Mouse (Mus musculus) lung, embryonic 16.5 days (tissue): Measurements from ENCODE around the gene Dcps. TPM values are rescaled to one million over a fixed set of nuclear protein-coding genes. Genes with fewer than 3 reads are reported as not detected.
"Not testable (repeated sequence)": the region's sequence is repeated elsewhere in the genome, so short reads cannot be mapped to it uniquely, and the experiment has no call there.

Source experiments
- ATAC-seq: fragments of 200-750 bp; cut with Nextera tagmentation; 2 replicates; pipeline ENCODE4 v1.8.0; 2017; ENCODE audit warnings: low read depth, mild to moderate bottlenecking, moderate library complexity
- H3K27ac ChIP-seq: fragments of 300-500 bp; sonication (generic); 2 replicates; pipeline ENCODE4 v1.5.1; 2014; ENCODE audit warnings: mild to moderate bottlenecking, control low read depth, low read length
- H3K27me3 ChIP-seq: fragments of 300-500 bp; sonication (generic); 2 replicates; pipeline ENCODE4 v1.6.1; 2014; ENCODE audit warnings: low read depth, low read length, mixed read lengths; ENCODE audit not compliant: control insufficient read depth, insufficient read depth
- H3K36me3 ChIP-seq: fragments of 300-500 bp; sonication (generic); 2 replicates; pipeline ENCODE4 v1.6.1; 2014; ENCODE audit warnings: low read length; ENCODE audit not compliant: control insufficient read depth, insufficient read depth
- H3K4me1 ChIP-seq: fragments of 300-500 bp; sonication (generic); replicated peaks from 2 replicates; pipeline ENCODE4 v1.6.1; 2014; ENCODE audit warnings: low read length, mixed read lengths; ENCODE audit not compliant: control insufficient read depth, insufficient read depth
- H3K4me2 ChIP-seq: fragments of 300-500 bp; sonication (generic); 2 replicates; pipeline ENCODE4 v1.6.1; 2014; ENCODE audit warnings: low read depth, low read length, control low read depth
- H3K4me3 ChIP-seq: fragments of 300-500 bp; sonication (generic); 2 replicates; pipeline ENCODE4 v1.5.1; 2014; ENCODE audit warnings: mild to moderate bottlenecking, low read length, control low read depth
- H3K9ac ChIP-seq: fragments of 300-500 bp; sonication (generic); 2 replicates; pipeline ENCODE4 v1.6.1; 2014; ENCODE audit warnings: low read length, control low read depth
- H3K9me3 ChIP-seq: fragments of 300-500 bp; sonication (generic); 2 replicates; pipeline ENCODE4 v1.6.1; 2016; ENCODE audit warnings: low read length; ENCODE audit not compliant: control insufficient read depth
- WGBS: fragments of 180-500 bp; shearing (Covaris S2); extraction: QIAGEN DNeasy Blood & Tissue Kit; methylation state at CpG from one replicate; pipeline ENCODE4 v1.1.7; 2014; 5-methylcytosine and 5-hydroxymethylcytosine counted together
- polyA plus RNA-seq: library from polyadenylated mRNA; unstranded; fragments of >200 nt; fragmentation: Nextera tagmentation; extraction: Ambion mirVana; gene quantifications from 2 replicates; pipeline ENCODE4 v1.2.1, GENCODE M21; 2015

Dcps gene
- polyA plus RNA-seq, 1 experiment from 2014 or later, result 86.3 TPM

- ATAC-seq, H3K4me3 ChIP-seq, H3K36me3 ChIP-seq, H3K4me2 ChIP-seq, H3K4me1 ChIP-seq, H3K27me3 ChIP-seq, H3K27ac ChIP-seq, H3K9me3 ChIP-seq, H3K9ac ChIP-seq: not testable (repeated sequence)
- 95% methylated on average over 14 of the region's 14 CpGs for WGBS
These were observed 28.6 kb downstream of the Dcps start for GRCm38 (mm10) chr9:35147261-35147660.

- no peak for ATAC-seq
- Histone ChIP-seq H3K27me3 (no peaks in the 10 kb centered on the region), H3K9me3 (no peaks in the 10 kb centered on the region), H3K27ac (no peak overlapping the region), H3K9ac (no peak overlapping the region), H3K4me1 (no peaks in the 10 kb centered on the region; the same call in 1 of the 2 replicates), H3K4me3 (no peak overlapping the region), H3K4me2 (no peak overlapping the region), H3K36me3 (no peaks in the 10 kb centered on the region)
- WGBS, result 100% methylated on average over 1 of the region's 1 CpGs
These were observed 30.0 kb downstream of the Dcps start for GRCm38 (mm10) chr9:35145829-35146228.

- H3K27ac ChIP-seq, result no peak overlapping the region
- H3K9ac ChIP-seq, result no peak overlapping the region
- H3K36me3 ChIP-seq, result no peaks in the 10 kb centered on the region
- no peak overlapping the region for H3K4me3 ChIP-seq
- H3K4me1 ChIP-seq, result no peaks in the 10 kb centered on the region; the same call in 1 of the 2 replicates
- H3K27me3 ChIP-seq, result no peaks in the 10 kb centered on the region
- no peak overlapping the region for H3K4me2 ChIP-seq
- 77% methylated on average over 9 of the region's 9 CpGs for WGBS
- no peaks in the 10 kb centered on the region for H3K9me3 ChIP-seq
- no peak for ATAC-seq
These were observed 30.7 kb downstream of the Dcps start for GRCm38 (mm10) chr9:35145118-35145517.

GRCm38 (mm10) chr9:35142221-35142620 is 33.6 kb downstream of the Dcps start:
- H3K27ac ChIP-seq, result no peak overlapping the region
- no peaks in the 10 kb centered on the region for H3K9me3 ChIP-seq
- ATAC-seq, result no peak
- H3K9ac ChIP-seq, result no peak overlapping the region
- H3K27me3 ChIP-seq, result no peaks in the 10 kb centered on the region
- WGBS, result 49% methylated on average over 2 of the region's 2 CpGs
- no peaks in the 10 kb centered on the region for H3K36me3 ChIP-seq
- H3K4me3 ChIP-seq, result no peak overlapping the region
- H3K4me1 ChIP-seq, result no peaks in the 10 kb centered on the region
- no peak overlapping the region for H3K4me2 ChIP-seq

GRCm38 (mm10) chr9:35139231-35139744 is 36.6 kb downstream of the Dcps start:
- H3K27ac ChIP-seq, result no peak overlapping the region
- H3K4me3 ChIP-seq, result no peak overlapping the region
- ATAC-seq, result no peak
- H3K4me2 ChIP-seq, result no peak overlapping the region
- H3K9me3 ChIP-seq, result no peaks in the 10 kb centered on the region
- no peaks in the 10 kb centered on the region for H3K4me1 ChIP-seq
- H3K36me3 ChIP-seq, result no peaks in the 10 kb centered on the region
- H3K27me3 ChIP-seq, result no peaks in the 10 kb centered on the region
- 88% methylated on average over 5 of the region's 5 CpGs for WGBS
- H3K9ac ChIP-seq, result no peak overlapping the region

GRCm38 (mm10) chr9:35138029-35138428 is 37.8 kb downstream of the Dcps start:
- H3K9me3 ChIP-seq, result no peaks in the 10 kb centered on the region
- no peaks in the 10 kb centered on the region for H3K4me1 ChIP-seq
- no peaks in the 10 kb centered on the region for H3K36me3 ChIP-seq
- H3K27me3 ChIP-seq, result no peaks in the 10 kb centered on the region
- no peak overlapping the region for H3K27ac ChIP-seq
- 76% methylated on average over 7 of the region's 7 CpGs for WGBS
- no peak for ATAC-seq
- H3K4me2 ChIP-seq, result no peak overlapping the region
- no peak overlapping the region for H3K9ac ChIP-seq
- no peak overlapping the region for H3K4me3 ChIP-seq

GRCm38 (mm10) chr9:35135575-35135974 is 40.3 kb downstream of the Dcps start:
- no peak overlapping the region for H3K27ac ChIP-seq
- H3K9me3 ChIP-seq, result no peaks in the 10 kb centered on the region
- no peak overlapping the region for H3K4me2 ChIP-seq
- WGBS, result 39% methylated on average over 6 of the region's 6 CpGs
- no peaks in the 10 kb centered on the region for H3K36me3 ChIP-seq
- no peaks in the 10 kb centered on the region for H3K27me3 ChIP-seq
- no peak overlapping the region for H3K4me3 ChIP-seq
- ATAC-seq, result peak; percentile 62
- H3K4me1 ChIP-seq, result no peaks in the 10 kb centered on the region
- no peak overlapping the region for H3K9ac ChIP-seq

GRCm38 (mm10) chr9:35131637-35132397 is 44.0 kb downstream of the Dcps start:
- Histone ChIP-seq H3K4me2 (no peak overlapping the region), H3K4me1 (peaks cover 17% of the 10 kb centered on the region), H3K36me3 (no peaks in the 10 kb centered on the region), H3K9me3 (no peaks in the 10 kb centered on the region), H3K9ac (no peak overlapping the region), H3K4me3 (no peak overlapping the region), H3K27me3 (no peaks in the 10 kb centered on the region), H3K27ac (no peak overlapping the region)
- 81% methylated on average over 16 of the region's 16 CpGs for WGBS
- no peak for ATAC-seq

- Histone ChIP-seq H3K4me1 (peaks cover 21% of the 10 kb centered on the region), H3K4me2 (no peak overlapping the region), H3K4me3 (no peak overlapping the region), H3K9me3 (no peaks in the 10 kb centered on the region), H3K9ac (no peak overlapping the region), H3K27me3 (no peaks in the 10 kb centered on the region), H3K36me3 (peaks cover 4% of the 10 kb centered on the region), H3K27ac (no peak overlapping the region)
- 52% methylated on average over 9 of the region's 9 CpGs for WGBS
- ATAC-seq, result peak; percentile 53
These were observed 46.9 kb downstream of the Dcps start for GRCm38 (mm10) chr9:35128995-35129418.
